8 mouse cellular contexts compared by ENCODE assay signal in genomic region chr12:72417762-72418161, GRCm38 (mm10). TPM values are rescaled to one million over a fixed set of nuclear protein-coding genes. Genes with fewer than 3 reads are reported as not detected.
DNase-seq lines count a peak whose midpoint lies in the region; ATAC-seq and TF ChIP-seq lines count a peak whose summit lies in the region.

No protein-coding gene starts in this region.

- no peaks in the 10 kb centered on the region for H3K36me3 ChIP-seq in kidney, postnatal 0 days (ENCODE audit: insufficient read depth, low read length)
- no peaks in the 10 kb centered on the region for H3K36me3 ChIP-seq in ES-E14 (ENCODE audit: control insufficient read depth, insufficient read depth, low read length, poor library complexity, severe bottlenecking)
- no peaks in the 10 kb centered on the region for H3K36me3 ChIP-seq in forebrain, embryonic 16.5 days (ENCODE audit: control insufficient read depth, insufficient read depth)

- no peak overlapping the region for H3K9ac ChIP-seq in kidney, postnatal 0 days (ENCODE audit: low read depth, low read length)
- no peak overlapping the region for H3K9ac ChIP-seq in ES-E14 (ENCODE audit: insufficient read depth, low read depth, low read length, poor library complexity, severe bottlenecking)
- H3K9ac ChIP-seq in forebrain, embryonic 16.5 days (replicated peaks; ENCODE audit: low read depth, low read length) = no peak overlapping the region

- in situ Hi-C loops in ES-E14 (cut with MboI; ENCODE audit: low sequenced_read_pairs in 2 of 2, unreplicated experiment in 2 of 2) = loop anchor here in 1 of 2 experiments (5.0 to 25.0 kb wide), 2 partner anchors 310 to 655 kb away; no protein-coding TSS in a partner anchor

- no peak overlapping the region for H3K4me2 ChIP-seq in kidney, postnatal 0 days (ENCODE audit: low read length)
- H3K4me2 ChIP-seq in forebrain, embryonic 16.5 days (ENCODE audit: low read length) = no peak overlapping the region

- no peak for ATAC-seq in kidney, postnatal 0 days (replicated peaks; ENCODE audit: low FRiP score, low read depth)
- ATAC-seq in forebrain, embryonic 16.5 days = no peak

- no peak overlapping the region for H3K4me3 ChIP-seq in kidney, postnatal 0 days (replicated peaks; ENCODE audit: low read depth, low read length)
- H3K4me3 ChIP-seq in ES-E14 (ENCODE audit: insufficient read depth in 1 of 2, low read depth in 1 of 2, low read length in 2 of 2, poor library complexity in 1 of 2, severe bottlenecking in 1 of 2) = no peak overlapping the region
- H3K4me3 ChIP-seq in forebrain, embryonic 16.5 days (replicated peaks; ENCODE audit: low read length) = no peak overlapping the region

- no peaks in the 10 kb centered on the region for H3K9me3 ChIP-seq in kidney, postnatal 0 days (replicated peaks; ENCODE audit: low read length)
- no peaks in the 10 kb centered on the region for H3K9me3 ChIP-seq in ES-E14 (ENCODE audit: control insufficient read depth, insufficient read depth, low read depth, low read length)
- H3K9me3 ChIP-seq in forebrain, embryonic 16.5 days (ENCODE audit: control insufficient read depth, low read length) = no peaks in the 10 kb centered on the region

- H3K4me1 ChIP-seq in kidney, postnatal 0 days (replicated peaks; ENCODE audit: insufficient read depth, low read length) = no peaks in the 10 kb centered on the region
- H3K4me1 ChIP-seq in ES-E14 (ENCODE audit: control insufficient read depth in 2 of 2, insufficient read depth in 2 of 2, low read length in 2 of 2, poor library complexity in 1 of 2) = no peaks in the 10 kb centered on the region
- no peaks in the 10 kb centered on the region for H3K4me1 ChIP-seq in forebrain, embryonic 16.5 days (replicated peaks; ENCODE audit: control insufficient read depth, insufficient read depth, low read length)

- no peak overlapping the region for H3K27ac ChIP-seq in kidney, postnatal 0 days
- no peak overlapping the region for H3K27ac ChIP-seq in ES-E14 (ENCODE audit: insufficient read depth, low read depth, low read length, poor library complexity, severe bottlenecking)
- H3K27ac ChIP-seq in forebrain, embryonic 16.5 days (ENCODE audit: low read length) = no peak overlapping the region

- TF ChIP-seq CTCF in kidney, postnatal 0 days (IDR thresholded peaks at IDR 0.05; ENCODE audit: low read depth) = peak; percentile 61

- WGBS in kidney, postnatal 0 days = 33% methylated on average over 3 of the region's 3 CpGs
- 29% methylated on average over 3 of the region's 3 CpGs for WGBS in forebrain, embryonic 16.5 days

- H3K27me3 ChIP-seq in kidney, postnatal 0 days (ENCODE audit: insufficient read depth, low read length) = no peaks in the 10 kb centered on the region
- H3K27me3 ChIP-seq in forebrain, embryonic 16.5 days (replicated peaks; ENCODE audit: control insufficient read depth, insufficient read depth, low read length) = no peaks in the 10 kb centered on the region

- peak; percentile 45 for DNase-seq in kidney, postnatal 0 days (ENCODE audit: low spot score)
- DNase-seq in kidney, adult 9 months = no peak
- peak; percentile 69 for DNase-seq in 416B (ENCODE audit: low read depth)
- no peak for DNase-seq in ES-E14 (ENCODE audit: low read depth, low spot score)
- DNase-seq in embryo, embryonic 11 days = peak; percentile 58
- DNase-seq in gastrocnemius, adult 8-10 months (ENCODE audit: low spot score in 2 of 2) = no peak
- no peak for DNase-seq in natural killer cell, adult 2 months (ENCODE audit: low spot score in 2 of 2)

TF ChIP-seq in ES-E14, 5 proteins besides CTCF, POLR2A, EP300 and RAD21:
- TF ChIP-seq ZC3H11A (IDR thresholded peaks at IDR 0.05; ENCODE audit: borderline replicate concordance, low read depth, low read length) (peak; percentile 93), HCFC1 (IDR thresholded peaks at IDR 0.05; ENCODE audit: borderline replicate concordance, insufficient read depth, low read length) (no peak), ZNF384 (IDR thresholded peaks at IDR 0.05; ENCODE audit: low read depth, low read length) (no peak), MAFK (IDR thresholded peaks at IDR 0.05; ENCODE audit: insufficient read depth, low read depth, low read length) (no peak)

RNA-seq across cellular contexts. Expression of gene Rtn1, which starts 8.9 kb away (rescaled TPM):
- 4.8 and 6.6 TPM in 2 replicates for polyA plus RNA-seq in kidney, postnatal 0 days (2015; fragmentation: Nextera tagmentation; extraction: Ambion mirVana)
- total RNA-seq in ES-E14 (2012; rRNA removed) = 8.7 and 13.6 TPM in 2 replicates
- 2,125 and 2,513 TPM in 2 replicates for polyA plus RNA-seq in forebrain, embryonic 16.5 days (2015; fragmentation: Nextera tagmentation; extraction: Ambion mirVana)
- total RNA-seq in gastrocnemius, adult 8-10 months (2022) = 1 to 10 TPM; 1.1 to 3.2 (median 2.2) TPM

RNA-seq across cellular contexts. Expression of gene Lrrc9, which starts 23.9 kb away (rescaled TPM):
- 0.20 and 0.22 TPM in 2 replicates for polyA plus RNA-seq in kidney, postnatal 0 days (2015; fragmentation: Nextera tagmentation; extraction: Ambion mirVana)
- total RNA-seq in ES-E14 (2012; rRNA removed) = 0.94 and 1.5 TPM in 2 replicates
- polyA plus RNA-seq in forebrain, embryonic 16.5 days (2015; fragmentation: Nextera tagmentation; extraction: Ambion mirVana) = 3.4 and 3.9 TPM in 2 replicates
- total RNA-seq in gastrocnemius, adult 8-10 months (2022) = under 1 TPM in 1 of 4 experiments, not detected in 3; 0.13 TPM

Comparison
In these comparisons a context has a peak if more than half of its experiments do, and no peak if none do; other contexts are left out.
1. DNase-seq: peak in kidney, postnatal 0 days (single experiment), 416B (single experiment) and embryo, embryonic 11 days (single experiment); none in kidney, adult 9 months (single experiment), ES-E14 (single experiment), gastrocnemius, adult 8-10 months (0 of 2) and natural killer cell, adult 2 months (0 of 2).